Mouse (Mus musculus): ENCODE results near the gene Mettl7a1.

DNA sequence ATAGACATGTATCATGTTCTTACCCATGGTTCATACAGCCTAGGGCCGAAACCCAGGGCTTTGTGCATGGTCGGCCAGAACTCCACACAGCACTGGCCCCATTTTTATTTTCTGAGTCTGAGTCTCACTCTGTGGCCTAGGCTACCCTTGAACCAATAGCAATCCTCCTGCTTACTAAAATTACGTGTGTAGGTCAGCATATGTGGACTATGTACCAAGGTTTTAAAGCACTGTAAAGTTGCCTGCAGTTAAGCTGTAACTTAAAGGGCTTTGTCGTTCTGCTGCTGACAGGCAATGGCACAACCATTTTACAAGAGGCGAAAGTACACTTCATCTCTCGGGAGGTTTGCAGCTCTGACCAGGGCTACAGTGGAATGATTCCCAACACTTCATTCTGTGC lies 15.0 kb upstream of the Mettl7a1 start:
- TF ChIP-seq CTCF (IDR thresholded peaks at IDR 0.05; ENCODE audit: borderline replicate concordance, control insufficient read depth, extremely low read depth, insufficient read depth, low read length, poor library complexity): no peak
- no peak for TF ChIP-seq POLR2A (IDR thresholded peaks at IDR 0.05; ENCODE audit: control insufficient read depth, extremely low read depth, insufficient read depth, low read length, poor library complexity)
